Mouse (Mus musculus): ENCODE data around the gene Ergic1. TPM values are rescaled to one million over a fixed set of nuclear protein-coding genes. Genes with fewer than 3 reads are reported as not detected.
A peak's percentile ranks its signal among the peaks of the same experiment; 100 is the strongest.

Ergic1 gene
- total RNA-seq, 2 experiments from 2014 or later = 180 to 193 TPM

DNA sequence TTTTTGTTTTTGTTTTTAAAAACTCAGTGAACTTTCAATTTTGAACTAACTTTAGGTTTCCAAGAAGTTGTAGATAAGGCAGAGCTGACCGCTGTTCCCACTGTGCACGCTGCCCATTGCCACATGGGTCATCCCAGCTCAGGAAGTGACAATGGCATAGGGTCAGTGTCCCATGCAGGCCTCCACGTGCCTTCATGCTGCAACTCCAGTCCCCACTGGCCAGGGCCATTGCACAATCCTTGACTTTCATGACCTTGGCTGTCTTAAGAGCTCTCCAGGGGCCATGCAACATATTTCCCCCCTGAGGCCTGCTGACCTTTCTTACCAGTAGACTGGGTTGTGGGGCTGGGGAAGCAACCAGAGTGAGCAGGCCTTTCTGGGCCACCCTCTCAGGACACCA, 10.1 kb downstream of the Ergic1 start:
- DNase-seq = no peak
- intact Hi-C loops (cut with DNase I) = no loop called here

DNA sequence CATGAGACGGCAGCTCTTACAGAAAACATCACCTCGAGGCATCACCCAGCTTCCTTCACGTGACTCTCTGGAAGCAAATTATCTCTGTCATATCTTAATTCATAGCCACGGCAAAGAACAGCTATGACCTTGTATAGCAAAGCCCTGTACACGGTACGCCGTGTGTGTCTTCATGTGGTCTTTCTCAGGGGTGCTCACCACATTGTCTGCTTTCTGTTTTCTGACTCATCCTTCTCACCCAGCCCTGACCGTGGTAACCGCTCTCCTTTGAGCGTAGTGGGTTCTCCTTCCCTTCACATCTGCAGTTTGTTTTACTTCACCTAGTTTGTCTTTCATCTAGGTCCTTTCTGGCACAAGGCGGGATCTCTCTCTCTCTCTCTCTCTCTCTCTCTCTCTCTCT, 11.0 kb downstream of the Ergic1 start:
- intact Hi-C loops (cut with DNase I) = no loop called here
- no peak for DNase-seq

DNA sequence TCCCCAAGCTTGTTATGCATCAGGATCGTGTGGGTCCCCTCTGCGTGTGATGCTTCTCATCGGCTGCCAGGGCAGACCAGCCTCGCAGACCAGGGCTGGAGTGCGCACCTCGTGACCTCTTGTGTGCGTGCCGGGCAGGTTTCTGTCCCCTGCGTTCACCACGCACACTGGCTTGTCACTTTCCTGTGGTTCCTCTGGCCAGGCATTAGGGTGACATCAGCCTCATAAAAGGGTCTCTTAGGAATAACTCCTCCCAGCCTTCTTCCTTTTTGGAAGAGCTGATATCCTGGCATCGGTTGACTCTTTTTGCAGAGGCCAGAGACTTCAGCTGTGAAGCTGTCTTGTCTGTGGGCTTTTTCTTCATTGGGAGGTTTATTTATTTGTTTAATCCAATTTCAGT, 12.8 kb downstream of the Ergic1 start:
- DNase-seq = no peak
- intact Hi-C loops (cut with DNase I) = no loop called here

DNA sequence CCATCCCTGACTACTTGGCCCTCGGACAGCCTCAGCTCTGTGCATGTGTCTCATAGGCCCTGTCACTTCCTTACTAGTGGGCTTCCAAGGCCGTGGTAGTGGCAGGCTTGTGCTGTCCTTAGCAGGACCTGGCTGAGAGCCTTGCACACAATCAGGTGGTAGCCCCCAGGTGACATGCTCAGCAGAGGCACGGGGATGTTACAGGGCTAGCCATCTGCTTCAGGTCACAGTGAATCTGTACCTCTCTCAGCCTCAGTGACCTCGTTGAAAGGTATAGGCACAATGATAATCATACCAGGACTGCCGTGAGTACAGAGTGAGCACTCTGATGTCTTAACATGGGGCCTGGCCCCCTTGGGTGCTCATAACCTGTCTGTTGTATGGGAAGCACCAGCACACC, 13.4 kb downstream of the Ergic1 start:
- no peak for DNase-seq
- intact Hi-C loops (cut with DNase I) = no loop called here

DNA sequence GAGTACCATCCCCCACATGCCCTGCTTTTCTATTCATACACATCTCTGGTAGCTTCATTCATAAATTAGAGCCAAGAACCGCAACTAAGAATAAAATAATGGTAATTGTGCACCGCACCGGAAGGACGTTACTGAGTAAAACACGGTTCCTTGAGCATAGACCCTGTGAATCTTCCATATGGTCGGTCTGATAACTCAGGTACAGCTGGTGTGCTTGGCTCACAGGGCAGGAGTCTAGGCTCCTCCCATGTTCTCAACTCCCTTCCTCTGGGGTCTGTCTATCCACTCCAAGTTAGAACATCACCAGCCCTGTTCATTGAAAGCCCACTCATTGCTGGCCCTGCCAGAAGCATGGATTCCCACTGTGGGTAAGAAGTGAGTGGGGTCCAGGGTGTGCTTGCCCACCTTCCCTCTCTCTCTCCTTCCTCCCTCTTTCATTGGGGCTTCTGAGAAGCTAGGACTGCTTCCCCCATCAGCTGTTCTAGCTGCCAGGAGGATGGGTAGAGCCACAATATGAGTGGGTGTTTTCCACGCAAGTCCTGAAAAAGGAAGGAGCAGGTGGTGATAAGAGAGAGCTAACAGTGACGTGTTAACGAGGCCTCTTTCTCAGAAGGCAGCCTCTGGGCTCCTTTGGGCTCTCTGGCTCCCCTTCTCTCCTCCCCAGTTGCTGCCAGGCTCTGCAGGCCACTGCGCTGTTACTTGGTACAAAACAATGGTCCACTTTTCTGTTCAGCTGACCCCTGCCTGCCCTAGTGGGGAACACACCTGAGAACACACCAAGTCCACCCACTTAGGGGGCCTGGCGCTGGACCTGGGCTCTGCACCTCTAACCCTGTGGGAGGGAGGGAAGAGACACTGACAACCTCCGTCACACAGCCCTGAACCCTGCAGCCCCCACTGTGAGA, 14.7 kb downstream of the Ergic1 start:
- intact Hi-C loops (cut with DNase I) = no loop called here
- DNase-seq = no peak

DNA sequence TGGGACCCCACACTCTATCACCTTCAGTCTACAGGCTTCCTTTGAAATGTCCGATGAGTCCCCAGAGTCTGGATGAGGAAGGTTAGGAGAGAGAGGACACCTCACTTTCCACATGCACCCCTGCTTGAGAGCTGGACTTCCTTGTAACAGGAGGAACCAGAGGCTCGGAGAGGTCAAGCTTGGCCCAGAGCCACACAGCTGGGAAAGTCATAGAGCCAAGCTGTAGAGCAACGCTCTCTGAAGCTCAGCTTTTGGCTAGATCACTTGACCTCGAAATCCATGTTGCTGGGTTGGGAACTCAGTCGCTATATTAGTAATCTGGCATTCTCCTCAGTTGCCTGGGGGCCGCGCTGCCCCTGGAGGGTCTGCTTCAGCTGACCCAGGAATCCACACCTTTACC, 15.5 kb downstream of the Ergic1 start:
- no peak for DNase-seq
- intact Hi-C loops (cut with DNase I) = no loop called here

DNA sequence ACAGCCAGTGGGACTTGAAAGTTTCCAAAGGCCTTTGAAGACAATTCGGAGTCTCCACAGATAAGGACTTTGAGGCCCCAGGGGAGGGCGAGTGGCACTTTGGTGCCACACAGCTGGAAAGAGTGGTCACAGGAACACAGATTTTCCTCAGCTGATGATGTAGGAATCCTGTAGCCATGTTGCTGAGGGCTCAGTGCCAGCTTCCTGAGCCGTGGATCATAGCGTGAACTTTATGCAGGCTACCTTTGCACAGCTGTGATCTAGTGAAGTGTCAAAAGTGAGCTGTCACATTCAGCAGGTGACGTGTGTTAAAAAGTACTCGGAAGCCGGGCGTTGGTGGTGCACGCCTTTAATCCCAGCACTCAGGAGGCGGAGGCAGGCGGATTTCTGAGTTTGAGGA, 16.0 kb downstream of the Ergic1 start:
- intact Hi-C loops (cut with DNase I) = no loop called here
- no peak for DNase-seq

DNA sequence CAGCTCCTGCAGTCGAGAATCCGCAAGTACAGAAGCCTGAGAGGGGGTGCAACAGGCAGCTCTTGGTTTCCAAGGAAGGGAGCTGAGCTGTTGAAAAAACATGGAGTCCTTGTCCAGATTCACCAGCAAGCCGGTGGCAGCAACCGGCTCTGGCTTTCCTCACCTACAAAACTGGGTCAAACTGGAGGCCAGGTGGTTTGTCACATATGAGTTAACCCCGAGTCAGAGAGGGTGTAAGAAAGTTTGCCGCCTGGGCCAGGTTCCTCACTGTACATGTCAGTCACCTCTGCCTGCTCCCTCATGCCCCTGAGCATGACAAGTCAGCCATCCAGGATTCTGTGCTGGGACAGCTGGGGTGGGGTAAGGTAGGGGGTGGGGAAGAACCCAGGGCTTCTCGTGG, 16.9 kb downstream of the Ergic1 start:
- DNase-seq = no peak
- intact Hi-C loops (cut with DNase I) = no loop called here

DNA sequence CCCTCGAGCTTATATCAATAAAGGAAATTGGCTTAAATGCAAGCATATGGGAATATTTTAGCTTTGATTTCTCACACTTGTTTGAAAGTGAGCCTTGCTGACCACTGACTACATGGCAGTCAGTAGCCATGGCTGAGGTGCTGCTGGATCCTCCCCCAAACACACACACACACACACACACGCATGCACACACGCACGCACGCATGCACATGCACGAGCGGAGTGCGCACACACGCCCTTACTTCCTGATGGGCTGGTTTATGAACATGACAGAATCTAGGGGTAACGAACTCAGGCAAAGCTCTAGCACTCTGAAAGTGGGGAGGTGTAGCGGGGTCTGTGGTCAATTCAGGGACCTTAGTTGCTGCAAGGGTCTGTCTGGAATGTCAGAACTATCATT, 17.5 kb downstream of the Ergic1 start:
- DNase-seq = no peak
- intact Hi-C loops (cut with DNase I) = no loop called here

DNA sequence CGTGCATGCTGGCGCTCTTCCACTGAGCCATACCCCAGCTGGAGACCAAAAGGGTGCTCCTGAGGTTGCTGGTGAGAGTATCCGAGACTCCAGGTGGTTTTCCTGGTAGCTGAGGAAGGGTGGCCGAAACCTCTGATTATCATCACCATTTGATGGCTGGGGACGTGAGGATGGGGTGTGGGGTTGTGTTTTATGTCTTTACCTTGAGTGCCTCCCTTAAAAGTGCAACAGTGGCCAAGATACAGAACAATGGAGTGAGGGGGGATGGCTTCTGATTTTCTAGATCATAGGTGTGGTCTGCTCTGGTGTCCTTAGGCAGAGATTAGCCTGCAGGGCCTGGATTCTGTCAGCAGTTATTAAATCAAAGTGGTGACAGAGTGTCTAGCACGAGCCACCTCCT, 18.1 kb downstream of the Ergic1 start:
- intact Hi-C loops (cut with DNase I) = no loop called here
- no peak for DNase-seq

DNA sequence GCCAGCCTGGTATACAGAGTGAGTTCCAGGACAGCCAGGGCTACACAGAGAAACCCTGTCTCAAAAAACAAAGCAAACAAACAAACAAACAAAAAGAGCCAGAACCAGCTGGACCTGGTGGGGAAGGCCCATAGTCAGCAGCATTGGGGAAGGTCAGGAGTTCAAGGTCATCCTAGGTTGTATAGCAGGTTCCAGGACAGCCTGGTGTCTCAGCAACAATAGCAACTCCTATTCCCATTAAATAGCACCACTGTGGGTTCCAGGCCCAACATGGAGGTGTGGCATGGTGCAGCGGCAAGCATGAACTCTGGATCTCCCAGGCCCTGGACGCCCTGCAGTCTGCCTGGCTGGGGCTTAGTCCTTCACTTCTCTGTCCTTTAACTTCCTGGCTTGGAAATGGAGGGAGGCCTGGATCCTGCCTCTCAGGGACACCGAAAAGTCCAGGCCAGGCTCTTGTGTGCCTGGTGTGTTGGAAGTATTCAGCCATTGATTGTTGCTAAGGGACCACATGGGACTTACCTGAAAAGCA, 19.6 kb downstream of the Ergic1 start:
- intact Hi-C loops (cut with DNase I) = no loop called here

DNA sequence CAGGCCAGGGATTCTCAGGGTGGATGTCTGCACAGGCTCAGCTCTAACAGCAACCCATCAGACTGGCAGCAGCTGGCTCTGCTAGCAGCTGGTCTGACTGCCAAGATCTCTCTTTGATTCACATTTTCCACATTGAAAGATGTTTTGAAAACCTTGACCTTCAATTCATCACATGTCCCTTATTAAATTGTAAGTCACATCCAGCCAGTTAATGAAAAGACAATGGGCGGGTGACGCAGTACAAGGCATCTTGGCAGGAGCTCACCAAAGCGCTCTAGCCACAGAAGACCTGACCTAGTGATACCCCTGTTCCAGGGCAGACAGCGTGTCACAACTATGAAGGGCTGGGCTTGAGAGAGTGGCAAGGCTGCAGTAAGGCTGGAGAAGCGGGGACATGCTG, 21.0 kb downstream of the Ergic1 start:
- DNase-seq = peak; percentile 22
- intact Hi-C loops (cut with DNase I) = no loop called here

More for the DNA sequence above, 19.6 kb downstream of the Ergic1 start:
- DNase-seq = no peak

DNA sequence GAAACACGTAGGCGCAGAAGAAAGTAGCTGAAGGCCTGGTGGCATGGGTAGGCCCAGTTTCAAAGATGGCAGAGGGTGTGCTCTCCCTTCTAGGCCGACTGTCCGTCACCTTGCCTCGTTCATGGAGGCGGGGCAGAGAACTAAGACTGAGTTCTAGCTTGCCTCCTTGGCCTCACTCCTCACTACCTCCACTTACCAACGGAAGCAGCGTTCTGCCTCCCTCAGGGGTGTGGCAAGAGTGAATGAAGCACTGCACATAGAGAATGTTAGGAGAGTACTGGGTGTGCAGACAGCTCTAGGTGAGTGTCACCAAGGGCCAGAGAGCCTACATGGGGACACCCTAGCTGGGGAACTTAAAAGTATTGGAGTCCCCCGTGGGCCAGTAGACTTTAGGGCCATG, 21.8 kb downstream of the Ergic1 start:
- intact Hi-C loops (cut with DNase I) = no loop called here
- no peak for DNase-seq

DNA sequence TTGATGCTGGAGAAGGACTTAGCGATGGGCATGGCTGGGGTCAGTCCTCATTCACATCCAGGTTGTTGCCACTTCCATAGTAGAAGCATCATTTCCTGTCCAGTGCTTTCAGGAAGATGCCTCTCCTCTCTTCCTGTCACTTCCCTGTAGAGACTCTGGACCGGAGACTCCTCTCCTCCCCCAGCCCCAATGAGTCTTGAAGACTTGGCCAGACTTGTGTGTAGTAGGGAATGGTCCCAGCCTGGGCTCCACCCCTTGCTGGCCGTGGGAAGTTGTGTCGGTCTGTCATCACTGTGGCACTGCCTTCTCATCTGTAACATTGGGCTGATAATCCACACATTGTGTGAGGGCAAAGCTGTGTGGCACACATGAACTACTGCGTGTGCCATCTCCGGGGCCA, 22.3 kb downstream of the Ergic1 start:
- intact Hi-C loops (cut with DNase I) = no loop called here
- no peak for DNase-seq

DNA sequence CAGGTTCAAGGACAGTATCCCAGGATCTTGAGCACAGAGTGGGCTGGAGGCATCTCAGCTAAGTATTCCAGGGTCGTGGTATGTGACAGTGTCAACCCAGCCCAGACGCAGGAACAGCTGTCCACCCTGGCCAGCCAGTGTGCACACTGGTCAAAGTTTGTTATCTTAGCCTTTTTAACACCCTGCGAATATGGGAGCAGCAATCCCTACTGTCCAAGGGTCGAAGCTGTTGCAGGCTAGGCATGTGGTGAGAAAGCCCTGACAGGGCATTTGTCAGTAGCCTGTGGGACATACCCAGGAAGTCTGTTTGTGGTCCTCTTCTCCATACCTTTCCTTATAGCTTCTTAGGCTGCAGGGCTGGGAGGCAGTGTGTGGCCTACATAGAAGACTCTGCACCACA, 22.8 kb downstream of the Ergic1 start:
- no peak for DNase-seq
- intact Hi-C loops (cut with DNase I) = no loop called here

DNA sequence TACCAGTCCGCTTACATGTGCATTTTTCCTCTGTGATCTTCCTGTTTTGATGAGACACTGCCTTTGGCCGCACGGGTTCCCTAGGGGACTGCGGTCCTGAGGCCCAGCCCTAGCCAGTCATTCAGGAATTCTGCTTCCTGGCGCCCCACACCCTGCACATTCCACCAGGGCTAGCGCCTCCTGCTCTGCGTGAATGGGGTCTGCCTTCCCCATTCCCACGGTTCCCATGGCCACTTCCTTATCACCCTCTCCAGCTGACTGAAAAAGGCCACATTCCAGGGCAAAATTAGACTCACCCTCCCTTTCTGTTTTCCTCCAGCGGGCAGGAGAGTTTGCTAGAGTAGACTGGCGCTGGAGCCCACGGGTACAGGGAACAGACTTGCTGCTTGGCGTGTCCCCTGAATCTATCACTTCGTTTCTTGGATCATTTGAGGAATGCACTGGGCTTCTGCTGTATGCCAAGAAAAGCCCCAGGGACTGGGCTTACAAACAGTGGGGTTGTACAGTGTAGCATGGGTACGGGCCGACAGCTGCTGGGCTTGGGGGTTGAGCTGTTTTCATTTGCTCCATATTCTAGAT, 23.4 kb downstream of the Ergic1 start:
- intact Hi-C loops (cut with DNase I) = no loop called here
- DNase-seq = peak; percentile 71

DNA sequence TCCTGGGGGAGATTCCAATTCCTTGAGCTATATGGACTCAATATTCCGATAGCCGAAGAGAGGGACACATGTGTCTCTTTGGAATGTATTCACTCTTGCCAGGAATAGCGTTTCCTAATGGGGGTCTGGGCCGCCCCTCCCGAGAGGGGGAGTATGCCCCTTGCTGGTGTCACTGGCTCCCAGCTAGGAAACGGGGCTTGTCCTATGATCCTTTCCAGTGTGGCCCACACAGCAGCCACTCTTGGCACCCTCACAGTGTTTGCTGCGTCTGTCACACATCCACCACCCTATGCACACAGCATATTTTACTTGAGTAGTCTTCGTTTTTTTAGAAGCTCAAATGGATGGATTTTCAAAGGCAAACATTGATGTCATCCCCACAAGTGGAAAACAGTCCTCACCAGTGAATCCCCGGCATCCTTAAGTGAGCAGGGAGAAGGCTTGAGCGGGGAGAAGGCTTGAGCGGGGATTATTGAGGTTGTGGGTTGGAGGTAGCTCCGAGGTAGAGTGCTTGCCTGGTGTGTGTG, 26.7 kb downstream of the Ergic1 start:
- intact Hi-C loops (cut with DNase I) = no loop called here
- no peak for DNase-seq

DNA sequence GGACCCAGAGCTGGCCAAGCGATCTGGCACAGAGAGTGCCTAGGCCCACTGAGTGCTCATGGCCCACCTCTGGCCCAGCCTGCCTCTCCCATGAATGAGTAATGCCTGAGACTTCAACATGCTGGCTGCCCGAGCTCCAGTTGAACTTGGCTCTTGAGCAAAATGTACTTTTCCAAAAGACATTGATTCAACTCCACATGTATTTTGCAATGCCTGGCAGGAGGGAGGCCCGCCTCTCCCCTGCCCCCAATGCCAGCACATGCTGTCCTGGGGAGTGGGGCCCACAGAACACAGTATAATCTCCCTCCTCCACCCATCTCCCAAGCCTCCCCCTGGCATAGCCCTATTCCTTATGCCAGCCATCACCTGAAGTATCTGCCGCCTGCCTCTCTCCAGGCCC, 31.2 kb downstream of the Ergic1 start:
- intact Hi-C loops (cut with DNase I) = no loop called here
- DNase-seq = no peak

DNA sequence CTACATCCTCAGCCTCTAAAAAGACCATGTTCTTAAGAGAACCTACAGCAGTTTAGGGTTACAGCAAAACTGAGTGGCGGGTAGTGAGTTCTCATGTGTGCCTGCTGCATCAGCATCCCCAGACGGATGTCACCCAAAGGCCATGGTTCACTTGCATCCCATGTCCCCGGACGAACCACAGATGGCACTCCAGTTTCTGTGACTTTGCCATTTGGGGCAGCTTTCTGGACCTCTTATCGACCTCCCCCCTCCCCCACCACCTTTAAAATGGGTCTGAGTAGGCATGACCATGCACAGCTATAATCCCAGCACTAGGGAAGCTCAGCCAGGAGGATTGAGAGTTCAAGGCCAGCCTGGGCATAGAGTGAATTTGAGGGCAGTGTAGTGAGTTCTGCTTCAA, 31.9 kb downstream of the Ergic1 start:
- no peak for DNase-seq
- intact Hi-C loops (cut with DNase I) = no loop called here

DNA sequence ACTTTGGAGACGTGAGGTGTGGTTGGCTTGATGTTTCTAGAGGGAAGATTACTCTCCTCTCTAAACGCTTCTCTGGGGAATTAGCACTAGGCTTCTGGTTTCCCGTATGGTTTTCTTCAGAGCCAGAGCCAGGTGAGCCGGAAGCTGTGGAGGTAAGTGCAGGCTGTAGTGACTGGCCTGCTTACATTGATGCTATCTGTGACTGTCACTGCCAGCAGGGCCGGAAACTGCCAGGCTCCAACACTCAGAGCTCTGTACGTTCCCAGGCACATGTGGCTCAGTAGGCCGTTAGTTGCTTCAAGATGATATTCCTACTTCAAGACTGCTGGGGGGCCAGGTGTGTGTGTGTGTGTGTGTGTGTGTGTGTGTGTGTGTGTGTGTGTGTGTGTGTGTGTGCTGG, 32.9 kb downstream of the Ergic1 start:
- DNase-seq = no peak

DNA sequence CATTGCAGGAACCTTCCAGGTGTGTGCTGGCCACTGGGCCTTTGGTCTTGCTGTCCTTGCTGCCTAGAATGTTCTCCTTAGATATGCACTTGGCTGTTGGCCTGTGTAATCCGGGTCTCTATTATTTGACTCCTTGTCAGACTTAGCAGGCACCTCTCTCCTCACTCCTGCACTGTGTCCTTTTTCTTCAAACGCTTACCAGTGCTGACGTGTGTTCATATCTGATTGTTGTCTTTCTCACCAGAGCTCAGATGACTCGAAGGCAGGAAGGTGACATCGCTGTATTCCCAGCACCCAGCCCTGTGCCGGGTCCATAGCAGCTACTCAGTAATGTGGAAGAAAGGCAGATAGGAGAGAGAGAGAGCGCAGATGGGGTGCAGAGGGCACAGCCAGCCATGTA, 33.7 kb downstream of the Ergic1 start:
- DNase-seq = no peak
- intact Hi-C loops (cut with DNase I) = no loop called here

More for the DNA sequence above, 32.9 kb downstream of the Ergic1 start:
- intact Hi-C loops (cut with DNase I) = no loop called here

Measured in left cerebral cortex, postnatal 4 days (tissue).